Mouse (Mus musculus): ENCODE measurements around the gene Junb. TPM values are rescaled to one million over a fixed set of nuclear protein-coding genes. Genes with fewer than 3 reads are reported as not detected.
A peak's percentile ranks its signal among the peaks of the same experiment; 100 is the strongest.

The Junb gene
- 18.2 and 22.1 TPM in 2 replicates for polyA plus RNA-seq (2015; fragmentation: Nextera tagmentation; extraction: Ambion mirVana)

DNA sequence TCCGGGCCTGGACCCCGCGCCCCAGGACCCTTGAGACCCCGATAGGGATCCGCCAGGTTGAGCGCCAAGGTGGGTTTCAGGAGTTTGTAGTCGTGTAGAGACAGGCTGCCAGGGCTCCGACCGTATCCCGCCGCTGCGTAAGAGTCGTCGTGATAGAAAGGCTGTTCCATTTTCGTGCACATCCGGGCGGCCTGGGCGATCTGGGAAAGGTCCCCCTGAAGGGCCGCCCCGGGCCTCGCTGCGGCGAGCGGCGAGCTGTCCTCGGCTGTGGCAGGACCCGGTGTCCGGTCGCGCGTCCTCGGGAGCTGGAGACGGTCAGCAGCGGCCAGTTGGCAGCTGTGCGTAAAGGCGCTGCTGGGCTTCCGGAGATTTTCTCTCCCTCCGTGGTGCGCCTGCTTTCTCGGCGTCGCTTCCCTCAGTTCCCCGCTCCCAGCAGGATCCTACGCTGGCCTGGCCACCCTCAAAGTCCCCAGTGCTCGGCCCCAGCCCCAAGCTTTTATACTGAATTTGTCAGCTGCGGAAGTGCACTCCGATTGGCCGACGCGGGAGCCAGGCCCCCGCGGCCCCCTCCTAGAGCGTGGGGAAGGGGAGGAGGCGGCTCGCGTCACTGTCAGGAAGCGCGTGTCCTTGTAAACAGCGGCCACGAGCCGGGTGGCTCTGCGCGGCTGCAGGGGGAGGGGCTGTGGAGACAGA lies at the start of gene Junb:
Junb (minus strand) TSS at position 471 of the 693 bp plus-strand sequence.
- peaks cover 21% of the 10 kb centered on the region; the same call in 1 of the 2 replicates for H3K27me3 ChIP-seq
- no peaks in the 10 kb centered on the region for H3K9me3 ChIP-seq (replicated peaks)
- H3K36me3 ChIP-seq (replicated peaks), result peaks cover 23% of the 10 kb centered on the region
- ATAC-seq (ENCODE audit: insufficient read depth), result peak; percentile 20
- H3K4me3 ChIP-seq (replicated peaks), result peak within 1 kb of the TSS; percentile 85
- under 1% methylated on average over 63 of the region's 63 CpGs for WGBS (ENCODE audit: insufficient replicate concordance)
- H3K4me1 ChIP-seq (replicated peaks), result peaks cover 98% of the 10 kb centered on the region
- peak within 1 kb of the TSS; percentile 99 for H3K4me2 ChIP-seq
- peak within 1 kb of the TSS; percentile 74 for H3K9ac ChIP-seq
- peak within 1 kb of the TSS; percentile 97 for H3K27ac ChIP-seq (replicated peaks)

- Histone ChIP-seq H3K4me1 (replicated peaks) (peaks cover 60% of the 10 kb centered on the region), H3K36me3 (replicated peaks) (peaks cover 58% of the 10 kb centered on the region), H3K27me3 (no peaks in the 10 kb centered on the region), H3K4me2 (peak overlapping the region; percentile 91), H3K9ac (peak overlapping the region; percentile 98), H3K9me3 (replicated peaks) (no peaks in the 10 kb centered on the region), H3K27ac (replicated peaks) (peak overlapping the region; percentile 94), H3K4me3 (replicated peaks) (peak overlapping the region; percentile 86)
- 17% methylated on average over 2 of the region's 2 CpGs for WGBS (ENCODE audit: insufficient replicate concordance)
- no peak for ATAC-seq (ENCODE audit: insufficient read depth)
These were observed 49.4 kb upstream of the Junb start for GRCm38 (mm10) chr8:85027922-85028321.

DNA sequence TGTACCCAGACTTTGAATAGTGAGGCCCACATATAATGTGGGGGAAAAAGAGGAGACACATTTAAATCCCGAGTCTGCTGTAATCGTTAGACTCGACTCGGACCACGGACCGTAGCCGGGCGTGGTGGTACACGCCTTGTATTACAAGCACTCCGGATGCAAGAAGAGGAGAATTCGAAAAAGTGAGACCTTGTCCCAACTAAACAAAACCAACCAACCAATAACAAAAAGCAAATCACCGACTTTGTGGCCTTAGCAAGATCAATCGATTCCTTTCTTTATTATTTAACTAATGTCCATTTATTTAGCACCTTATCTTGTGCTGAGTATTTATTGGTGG lies 49.0 kb upstream of the Junb start:
- Histone ChIP-seq H3K4me2 (peak overlapping the region; percentile 91), H3K27me3 (no peaks in the 10 kb centered on the region), H3K9ac (peak overlapping the region; percentile 98), H3K36me3 (replicated peaks) (peaks cover 58% of the 10 kb centered on the region), H3K27ac (replicated peaks) (peak overlapping the region; percentile 94), H3K4me1 (replicated peaks) (peaks cover 57% of the 10 kb centered on the region), H3K4me3 (replicated peaks) (peak overlapping the region; percentile 86), H3K9me3 (replicated peaks) (no peaks in the 10 kb centered on the region)
- WGBS (ENCODE audit: insufficient replicate concordance), result under 1% methylated on average over 13 of the region's 13 CpGs
- no peak for ATAC-seq (ENCODE audit: insufficient read depth)

DNA sequence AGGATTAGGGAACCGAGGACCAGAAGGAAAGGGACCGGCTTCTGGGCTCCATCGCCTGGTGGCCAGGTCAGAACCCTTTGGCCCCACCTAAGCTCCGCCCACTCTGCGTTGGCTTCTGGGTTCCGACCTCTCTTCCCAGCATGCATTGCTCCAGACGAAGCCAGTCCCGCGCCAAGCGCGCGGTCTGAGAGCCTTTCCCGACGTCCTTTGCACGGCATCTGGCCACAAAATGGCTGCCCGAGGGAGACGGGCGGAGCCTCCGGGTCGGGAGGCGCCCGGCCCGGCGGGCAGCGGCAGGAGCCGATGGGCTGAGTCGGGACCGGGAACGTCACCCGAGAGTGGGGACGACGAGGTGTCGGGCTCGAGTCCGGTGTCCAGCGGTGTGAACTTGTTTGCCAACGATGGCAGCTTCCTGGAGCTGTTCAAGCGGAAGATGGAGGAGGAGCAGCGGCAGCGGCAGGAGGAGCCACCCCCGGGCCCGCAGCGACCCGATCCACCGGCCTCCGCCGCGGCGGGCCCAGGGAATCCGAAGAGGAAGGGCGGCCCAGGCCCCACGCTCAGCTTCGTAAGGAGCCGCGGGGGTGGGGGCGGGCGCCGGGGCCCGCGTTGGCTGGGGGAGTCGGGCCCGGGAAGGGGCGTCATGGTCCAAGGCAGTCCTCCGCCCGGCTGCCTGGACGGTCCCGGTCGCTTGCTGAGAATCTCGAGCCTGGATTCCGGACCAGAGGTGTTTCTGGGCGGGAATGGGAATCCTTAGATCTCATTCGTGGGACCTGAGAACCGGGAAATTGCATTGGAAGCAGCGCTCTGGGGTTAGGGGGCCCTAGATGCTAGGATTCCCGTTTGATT lies 48.4 kb upstream of the Junb start, which contains the start of gene Trir:
Trir (plus strand) TSS at position 154 of the 846 bp plus-strand sequence.
- H3K4me2 ChIP-seq, result peak within 1 kb of the TSS; percentile 91
- ATAC-seq (ENCODE audit: insufficient read depth), result peak; percentile 77
- H3K36me3 ChIP-seq (replicated peaks), result peaks cover 58% of the 10 kb centered on the region
- H3K4me1 ChIP-seq (replicated peaks), result peaks cover 53% of the 10 kb centered on the region
- no peaks in the 10 kb centered on the region for H3K9me3 ChIP-seq (replicated peaks)
- H3K9ac ChIP-seq, result peak within 1 kb of the TSS; percentile 98
- H3K27ac ChIP-seq (replicated peaks), result peak within 1 kb of the TSS; percentile 94
- H3K27me3 ChIP-seq, result no peaks in the 10 kb centered on the region
- H3K4me3 ChIP-seq (replicated peaks), result peak within 1 kb of the TSS; percentile 86
- whole genome bisulfite sequencing (ENCODE audit: insufficient replicate concordance), result under 1% methylated on average over 75 of the region's 75 CpGs

DNA sequence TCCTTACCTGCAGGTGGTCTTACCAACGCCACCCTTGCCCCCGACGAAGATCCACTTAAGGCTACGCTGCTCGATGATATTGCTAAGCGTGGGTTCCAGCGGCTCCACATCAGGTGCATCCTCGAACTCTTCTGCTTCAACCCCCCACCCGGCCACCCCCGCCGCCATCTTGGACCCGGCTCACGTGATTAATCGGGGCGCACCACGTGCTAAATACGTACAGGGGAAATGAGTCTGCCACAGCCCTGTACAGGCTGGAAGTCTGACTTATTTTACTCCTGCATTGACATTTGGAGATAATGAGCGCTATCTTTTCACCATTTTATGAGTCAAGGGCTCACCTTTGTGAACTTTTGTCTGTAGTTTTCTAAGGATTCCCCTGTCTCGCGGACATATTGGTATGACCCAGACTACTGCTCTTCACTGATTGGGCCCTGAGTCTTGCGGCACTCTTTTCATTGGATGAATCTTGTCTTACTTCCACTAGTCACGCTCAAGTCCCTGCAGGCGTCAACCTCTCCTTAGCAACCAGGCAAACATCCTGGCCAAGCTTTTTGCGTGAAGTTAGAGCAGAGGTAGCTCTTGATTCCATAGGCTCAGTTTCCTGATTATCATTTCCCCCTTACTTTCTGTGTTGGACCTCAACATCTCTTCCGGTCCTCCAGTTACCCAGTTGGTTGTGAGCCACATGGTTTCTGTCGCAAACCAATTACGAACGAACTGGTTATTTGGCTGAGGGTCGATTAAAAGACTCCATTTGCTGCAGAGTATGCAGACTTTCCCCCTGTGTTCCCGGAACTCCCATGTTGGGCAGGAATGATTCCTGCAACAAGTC lies 46.8 kb upstream of the Junb start, which contains the start of gene Asna1:
Asna1 (minus strand) TSS at position 184 of the 835 bp plus-strand sequence.
- peak within 1 kb of the TSS; percentile 86 for H3K4me3 ChIP-seq (replicated peaks)
- peaks cover 58% of the 10 kb centered on the region for H3K36me3 ChIP-seq (replicated peaks)
- H3K9ac ChIP-seq, result peak within 1 kb of the TSS; percentile 75
- peak; percentile 79 for ATAC-seq (ENCODE audit: insufficient read depth)
- 2% methylated on average over 30 of the region's 30 CpGs for WGBS (ENCODE audit: insufficient replicate concordance)
- no peaks in the 10 kb centered on the region for H3K27me3 ChIP-seq
- peak within 1 kb of the TSS; percentile 94 for H3K27ac ChIP-seq (replicated peaks)
- no peaks in the 10 kb centered on the region for H3K9me3 ChIP-seq (replicated peaks)
- H3K4me2 ChIP-seq, result peak within 1 kb of the TSS; percentile 91
- peaks cover 52% of the 10 kb centered on the region for H3K4me1 ChIP-seq (replicated peaks)

- no peaks in the 10 kb centered on the region for H3K9me3 ChIP-seq (replicated peaks)
- 85% methylated on average over 3 of the region's 3 CpGs for WGBS (ENCODE audit: insufficient replicate concordance)
- H3K27ac ChIP-seq (replicated peaks), result no peak overlapping the region
- H3K4me2 ChIP-seq, result peak overlapping the region; percentile 91
- peaks cover 38% of the 10 kb centered on the region for H3K4me1 ChIP-seq (replicated peaks)
- H3K4me3 ChIP-seq (replicated peaks), result peak overlapping the region; percentile 86
- H3K27me3 ChIP-seq, result no peaks in the 10 kb centered on the region
- no peak overlapping the region for H3K9ac ChIP-seq
- H3K36me3 ChIP-seq (replicated peaks), result peaks cover 58% of the 10 kb centered on the region
- no peak for ATAC-seq (ENCODE audit: insufficient read depth)
These were observed 45.3 kb upstream of the Junb start for GRCm38 (mm10) chr8:85023846-85024245.

DNA sequence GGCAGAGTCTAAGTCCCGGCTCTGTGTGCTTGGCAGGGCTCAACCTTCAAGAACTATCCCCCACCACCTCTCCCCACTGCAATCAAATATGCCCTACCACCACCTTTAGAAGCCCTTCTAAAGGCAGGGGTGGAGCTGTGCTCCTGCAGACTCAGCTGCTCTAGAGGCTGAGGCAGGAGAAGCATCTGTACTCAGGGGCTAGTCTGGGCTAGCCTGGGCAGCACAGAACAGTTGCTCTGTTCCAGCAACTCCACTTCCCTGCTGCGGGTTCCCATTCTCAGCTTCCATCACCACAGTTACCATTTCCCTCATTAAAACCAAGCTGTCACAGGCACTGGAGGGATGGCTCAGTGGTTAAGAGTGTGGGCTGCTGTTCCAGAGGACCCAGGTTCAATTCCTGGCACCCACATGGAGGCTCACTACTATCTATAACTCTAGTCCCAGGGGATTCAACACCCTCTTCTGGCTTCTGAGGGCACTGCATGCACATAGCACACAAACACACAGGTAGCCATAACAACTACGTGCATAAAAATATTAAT lies 43.1 kb upstream of the Junb start:
- Histone ChIP-seq H3K9me3 (replicated peaks) (no peaks in the 10 kb centered on the region), H3K9ac (no peak overlapping the region), H3K27ac (replicated peaks) (no peak overlapping the region), H3K36me3 (replicated peaks) (peaks cover 67% of the 10 kb centered on the region), H3K4me2 (no peak overlapping the region), H3K27me3 (no peaks in the 10 kb centered on the region), H3K4me1 (replicated peaks) (peaks cover 26% of the 10 kb centered on the region), H3K4me3 (replicated peaks) (no peak overlapping the region)
- ATAC-seq (ENCODE audit: insufficient read depth), result no peak
- 81% methylated on average over 3 of the region's 3 CpGs for WGBS (ENCODE audit: insufficient replicate concordance)

DNA sequence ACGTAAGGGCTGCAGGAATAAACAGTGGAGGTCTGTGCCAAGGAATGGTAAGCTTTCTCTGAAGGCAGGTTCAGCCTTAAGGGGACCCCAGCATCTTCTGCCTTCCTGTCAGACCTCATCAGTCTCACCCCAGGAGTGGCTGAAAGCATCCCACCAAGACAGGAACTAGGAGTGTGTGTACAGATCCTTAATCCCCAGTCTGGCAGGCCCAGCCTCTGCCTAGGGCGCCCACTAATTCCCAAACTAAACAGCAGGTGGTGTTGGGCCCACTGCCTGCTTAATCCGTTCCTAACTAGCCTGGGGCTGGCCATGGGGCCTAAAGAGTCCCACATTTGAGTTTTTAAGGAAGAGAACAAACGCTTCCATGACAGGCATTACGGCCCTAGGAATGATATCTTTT lies 38.7 kb upstream of the Junb start:
- ATAC-seq (ENCODE audit: insufficient read depth), result no peak
- Histone ChIP-seq H3K9me3 (replicated peaks) (no peaks in the 10 kb centered on the region), H3K27ac (replicated peaks) (no peak overlapping the region), H3K4me3 (replicated peaks) (no peak overlapping the region), H3K36me3 (replicated peaks) (peaks cover 46% of the 10 kb centered on the region), H3K9ac (no peak overlapping the region), H3K4me2 (no peak overlapping the region), H3K27me3 (peaks cover 34% of the 10 kb centered on the region), H3K4me1 (replicated peaks) (peaks cover 6% of the 10 kb centered on the region)
- WGBS (ENCODE audit: insufficient replicate concordance), result 61% methylated on average over 5 of the region's 5 CpGs

DNA sequence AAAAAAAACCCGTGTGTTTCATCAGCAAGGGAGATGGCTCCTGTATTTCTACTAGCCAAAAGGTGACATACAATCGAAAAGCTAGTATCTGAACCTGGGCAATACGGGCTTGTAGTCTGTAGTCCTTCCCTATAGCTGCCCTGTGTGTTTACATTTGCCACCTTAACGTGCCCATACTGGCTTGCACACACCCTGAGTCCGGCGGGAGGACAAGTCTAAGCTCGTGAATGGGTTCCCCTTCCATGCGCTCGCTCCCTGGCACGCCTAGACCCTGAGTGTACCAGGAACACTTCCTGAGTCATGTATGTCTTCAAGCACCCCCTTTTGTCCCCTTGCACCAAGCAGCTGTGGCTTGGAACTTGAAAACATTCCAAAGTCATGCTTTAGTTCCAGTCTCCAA lies 38.2 kb upstream of the Junb start:
- H3K27me3 ChIP-seq, result peaks cover 38% of the 10 kb centered on the region
- H3K9ac ChIP-seq, result no peak overlapping the region
- 66% methylated on average over 10 of the region's 10 CpGs for WGBS (ENCODE audit: insufficient replicate concordance)
- H3K36me3 ChIP-seq (replicated peaks), result peaks cover 42% of the 10 kb centered on the region
- peaks cover 6% of the 10 kb centered on the region for H3K4me1 ChIP-seq (replicated peaks)
- no peak overlapping the region for H3K27ac ChIP-seq (replicated peaks)
- no peak overlapping the region for H3K4me3 ChIP-seq (replicated peaks)
- no peaks in the 10 kb centered on the region for H3K9me3 ChIP-seq (replicated peaks)
- H3K4me2 ChIP-seq, result no peak overlapping the region
- no peak for ATAC-seq (ENCODE audit: insufficient read depth)

DNA sequence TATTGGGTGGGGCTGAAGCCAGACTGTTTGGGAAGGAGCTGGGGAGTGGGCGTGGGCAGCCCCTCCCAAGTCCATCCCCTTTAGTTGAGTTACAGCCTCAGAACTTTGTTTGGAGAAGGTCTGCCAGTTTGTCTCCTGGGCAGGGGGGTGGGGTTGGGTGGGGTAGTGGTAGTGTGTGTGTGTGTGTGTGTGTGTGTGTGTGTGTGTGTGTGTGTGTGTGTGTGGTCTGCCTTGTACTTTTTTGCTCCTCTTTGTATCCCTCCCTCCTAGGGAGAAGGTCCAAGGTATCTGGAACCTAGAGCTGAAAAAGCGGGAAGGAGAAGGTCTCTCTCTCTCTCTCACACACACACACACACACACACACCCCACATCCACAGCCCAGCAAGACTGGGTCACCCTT lies 35.9 kb upstream of the Junb start, which contains the start of gene Best2:
Best2 (minus strand) TSS at position 101 of the 400 bp plus-strand sequence.
- Histone ChIP-seq H3K27ac (replicated peaks) (no peak within 1 kb of the TSS), H3K4me1 (replicated peaks) (peaks cover 6% of the 10 kb centered on the region), H3K4me3 (replicated peaks) (peak within 1 kb of the TSS; percentile 11; the same call in 1 of the 2 replicates), H3K27me3 (peaks cover 56% of the 10 kb centered on the region), H3K9me3 (replicated peaks) (no peaks in the 10 kb centered on the region), H3K9ac (no peak within 1 kb of the TSS), H3K36me3 (replicated peaks) (peaks cover 19% of the 10 kb centered on the region), H3K4me2 (peak within 1 kb of the TSS; percentile 63)
- 36% methylated on average over 2 of the region's 2 CpGs for WGBS (ENCODE audit: insufficient replicate concordance)
- no peak for ATAC-seq (ENCODE audit: insufficient read depth)
